Mouse (Mus musculus) kidney, postnatal 25 days (tissue): ENCODE results near the gene Zfp184.
"Not testable (repeated sequence)": the region's sequence is repeated elsewhere in the genome, so short reads cannot be mapped to it uniquely, and the experiment has no call there.

ENCODE experiments used
- DNase-seq, 2 experiments: peaks; one replicate each; pipeline ENCODE4 v3.0.0; 2021; ENCODE audit warnings: mixed read lengths in 2 of 2

Gene Zfp184

GRCm38 (mm10) chr13:21944926-21945740, at the start of gene Zfp184:
Zfp184 (plus strand) TSS chr13:21945094.
- DNase-seq, result peak; percentile 93 to 94

DNA sequence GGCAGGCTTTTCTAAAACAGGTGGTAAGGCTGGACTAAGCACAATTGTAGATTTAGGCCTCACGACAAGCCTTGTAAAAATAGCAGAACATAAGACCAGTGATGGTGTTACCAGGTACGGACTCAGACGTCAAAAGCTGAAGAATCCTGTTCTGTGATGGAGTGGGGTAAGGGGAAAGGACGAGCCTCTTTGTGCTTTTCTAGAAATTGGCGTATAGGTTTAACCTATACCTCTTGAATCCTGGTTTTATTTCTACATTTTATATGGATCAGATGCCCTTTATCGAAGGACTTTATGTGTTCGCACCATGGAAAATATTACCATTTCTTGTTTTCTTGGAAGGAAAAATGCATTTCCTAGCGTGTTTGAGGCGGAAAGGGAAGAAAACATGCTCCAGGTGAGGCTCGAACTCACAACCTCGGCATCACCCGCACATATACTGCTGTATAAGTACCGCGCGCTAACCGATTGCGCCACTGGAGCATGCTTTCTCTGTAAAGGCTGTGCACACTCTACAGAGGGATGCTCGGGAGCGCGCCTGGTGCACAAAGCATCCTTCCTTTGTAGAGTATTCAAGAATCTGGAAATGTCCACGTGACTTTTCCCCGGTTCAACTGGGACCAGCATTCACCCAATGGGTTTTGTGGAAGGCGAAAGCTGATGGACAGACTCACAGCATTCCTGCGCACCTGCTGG, 48.2 kb upstream of the Zfp184 start:
- no peak for DNase-seq

- DNase-seq, result no peak
These were observed 47.7 kb upstream of the Zfp184 start for GRCm38 (mm10) chr13:21897245-21897634.

DNA sequence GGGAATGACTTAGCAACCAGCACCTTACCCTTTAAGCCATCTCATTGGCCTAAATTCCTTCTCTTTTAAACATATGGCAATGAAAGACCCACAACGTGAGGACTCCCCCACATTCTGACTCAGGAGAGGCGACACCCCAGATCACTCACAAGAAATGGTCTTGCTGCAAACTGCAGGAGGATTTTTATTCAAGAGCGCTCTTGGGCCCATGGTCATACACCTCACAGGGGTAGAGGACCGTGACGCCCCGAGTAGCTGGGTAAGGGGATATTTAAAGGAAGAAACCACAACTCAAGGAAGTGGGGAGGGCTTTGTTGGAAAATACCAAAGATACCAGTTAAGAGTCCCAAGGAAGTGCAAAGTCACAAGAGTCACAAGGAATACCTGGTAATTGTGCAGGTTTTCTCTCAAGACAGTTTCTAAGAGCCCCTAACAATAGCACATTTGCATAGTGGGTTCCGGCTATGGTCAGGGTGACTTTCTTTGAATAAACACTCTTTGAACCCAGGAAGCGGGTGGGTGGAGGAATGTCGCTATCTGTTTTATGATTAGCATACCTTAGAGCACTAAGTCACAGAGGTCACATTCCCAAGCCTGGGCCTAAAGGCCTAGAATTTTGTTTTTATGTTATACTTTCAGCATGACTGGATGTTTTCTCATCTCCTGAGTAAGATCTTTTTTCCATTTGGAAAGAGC, 43.9 kb upstream of the Zfp184 start:
- not testable (repeated sequence) for DNase-seq

GRCm38 (mm10) chr13:21903500-21903899, 41.4 kb upstream of the Zfp184 start:
- DNase-seq, result no peak

GRCm38 (mm10) chr13:21904090-21904489, 40.8 kb upstream of the Zfp184 start:
- DNase-seq, result not testable (repeated sequence)

GRCm38 (mm10) chr13:21906301-21906700, 38.6 kb upstream of the Zfp184 start:
- no peak for DNase-seq

GRCm38 (mm10) chr13:21906946-21907806, 37.7 kb upstream of the Zfp184 start:
- no peak for DNase-seq

GRCm38 (mm10) chr13:21907807-21908155, 37.1 kb upstream of the Zfp184 start:
- not testable (repeated sequence) for DNase-seq

- no peak for DNase-seq
These were observed 34.2 kb upstream of the Zfp184 start for GRCm38 (mm10) chr13:21910735-21911134.

DNA sequence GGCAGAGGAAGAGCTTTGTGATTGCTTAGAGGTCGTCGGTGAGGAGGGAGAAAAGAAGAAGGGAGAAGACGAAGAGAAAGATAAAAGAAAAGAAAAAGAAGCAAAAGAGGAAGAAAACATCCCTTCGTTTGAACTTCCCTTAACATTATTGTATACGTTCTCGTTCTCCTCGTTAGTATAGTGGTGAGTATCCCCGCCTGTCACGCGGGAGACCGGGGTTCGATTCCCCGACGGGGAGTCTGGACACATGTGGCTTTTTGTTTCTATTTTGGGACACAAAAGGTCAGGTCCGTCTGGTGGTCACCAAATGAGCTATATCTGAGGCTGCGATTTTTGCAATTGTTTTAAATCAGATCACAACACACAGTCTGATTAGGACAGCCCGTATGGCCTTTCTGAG, 33.7 kb upstream of the Zfp184 start:
- DNase-seq, result no peak

- no peak for DNase-seq
These were observed 31.0 kb upstream of the Zfp184 start for GRCm38 (mm10) chr13:21913854-21914253.

GRCm38 (mm10) chr13:21914599-21914998, 30.3 kb upstream of the Zfp184 start:
- peak; percentile 24 to 36 for DNase-seq

- DNase-seq, result no peak
These were observed 29.4 kb upstream of the Zfp184 start for GRCm38 (mm10) chr13:21915487-21915886.

GRCm38 (mm10) chr13:21916056-21916455, 28.8 kb upstream of the Zfp184 start:
- no peak for DNase-seq

- peak in 1 of 2 experiments; percentile 9 for DNase-seq
These were observed 27.9 kb upstream of the Zfp184 start for GRCm38 (mm10) chr13:21917040-21917439.

DNA sequence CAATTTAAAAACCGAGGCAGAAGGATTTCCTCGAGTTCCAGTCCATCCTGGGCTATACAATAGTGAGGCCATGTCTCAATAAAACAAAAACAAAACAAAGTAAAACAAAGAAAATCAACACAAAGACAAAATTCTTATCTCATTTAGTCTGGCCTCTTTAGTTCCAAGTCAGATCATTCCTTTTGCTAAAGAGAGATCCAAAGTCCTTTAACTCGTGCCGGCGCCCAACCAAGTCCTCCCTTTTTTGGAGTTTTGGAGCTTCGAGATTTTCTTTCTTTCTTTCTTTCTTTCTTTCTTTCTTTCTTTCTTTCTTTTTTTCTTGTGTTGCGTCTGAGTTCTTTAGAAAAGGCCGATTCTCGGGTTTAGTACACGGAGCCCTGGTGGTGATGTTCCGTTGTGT, 27.4 kb upstream of the Zfp184 start:
- DNase-seq, result no peak

DNA sequence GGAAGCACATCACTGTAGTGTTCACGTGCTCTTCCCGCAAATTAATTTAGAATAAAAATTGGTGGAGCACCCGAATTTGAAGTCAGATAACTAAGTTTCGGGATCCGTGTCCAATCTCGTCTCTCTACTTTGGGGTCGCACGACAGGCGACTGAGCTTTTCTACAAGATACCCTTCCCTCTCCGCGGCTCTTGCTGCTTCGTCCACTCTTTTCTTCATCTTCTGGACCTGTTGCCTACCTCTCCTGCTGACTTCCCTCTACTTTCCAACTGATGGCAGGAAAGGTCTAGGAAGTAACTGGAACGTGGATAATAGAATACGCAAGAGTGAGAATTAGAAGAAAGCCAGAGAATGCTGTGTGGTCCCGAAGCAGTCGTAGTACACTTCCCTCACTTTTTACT, 26.9 kb upstream of the Zfp184 start:
- DNase-seq, result no peak

DNA sequence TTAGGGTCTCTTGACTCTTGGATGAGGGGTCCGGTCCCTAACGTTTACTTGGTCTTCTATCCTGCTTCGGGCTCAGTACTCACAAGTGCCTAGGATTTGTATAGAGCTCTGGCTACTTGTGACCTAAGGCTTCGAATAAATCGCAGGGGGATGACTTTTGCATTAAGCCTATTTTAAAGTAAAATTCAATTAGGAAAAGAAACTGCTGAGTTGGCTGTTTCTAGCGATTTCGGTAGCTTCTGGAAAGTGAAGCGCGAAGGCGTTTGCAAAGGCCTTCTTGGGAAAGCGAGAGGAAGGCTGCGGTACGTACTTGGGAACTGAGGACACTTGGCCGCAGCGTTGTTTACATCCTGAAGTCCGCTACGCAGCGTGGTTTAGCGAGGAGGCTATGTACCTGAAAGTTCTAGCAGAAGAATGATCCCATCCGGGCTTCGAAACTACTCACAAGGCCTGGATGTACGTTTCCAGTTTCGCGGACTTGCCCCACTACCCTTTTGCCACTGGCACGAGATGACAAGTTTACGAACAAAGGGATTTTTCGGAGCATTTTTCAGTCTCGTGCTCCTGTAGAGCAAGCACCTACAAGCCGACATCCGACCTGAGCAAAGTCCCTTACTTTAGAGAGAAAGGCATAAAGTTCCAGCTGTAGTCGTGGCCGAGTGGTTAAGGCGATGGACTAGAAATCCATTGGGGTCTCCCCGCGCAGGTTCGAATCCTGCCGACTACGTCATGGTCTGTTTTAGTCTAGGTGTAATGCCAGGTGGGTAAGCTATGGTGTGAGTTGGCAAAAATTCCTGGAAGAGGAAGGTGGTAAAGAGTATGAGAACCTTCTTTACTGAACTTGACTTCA, 26.1 kb upstream of the Zfp184 start:
- DNase-seq, result peak; percentile 48 to 56

GRCm38 (mm10) chr13:21919836-21920431, 25.0 kb upstream of the Zfp184 start:
- no peak for DNase-seq

DNA sequence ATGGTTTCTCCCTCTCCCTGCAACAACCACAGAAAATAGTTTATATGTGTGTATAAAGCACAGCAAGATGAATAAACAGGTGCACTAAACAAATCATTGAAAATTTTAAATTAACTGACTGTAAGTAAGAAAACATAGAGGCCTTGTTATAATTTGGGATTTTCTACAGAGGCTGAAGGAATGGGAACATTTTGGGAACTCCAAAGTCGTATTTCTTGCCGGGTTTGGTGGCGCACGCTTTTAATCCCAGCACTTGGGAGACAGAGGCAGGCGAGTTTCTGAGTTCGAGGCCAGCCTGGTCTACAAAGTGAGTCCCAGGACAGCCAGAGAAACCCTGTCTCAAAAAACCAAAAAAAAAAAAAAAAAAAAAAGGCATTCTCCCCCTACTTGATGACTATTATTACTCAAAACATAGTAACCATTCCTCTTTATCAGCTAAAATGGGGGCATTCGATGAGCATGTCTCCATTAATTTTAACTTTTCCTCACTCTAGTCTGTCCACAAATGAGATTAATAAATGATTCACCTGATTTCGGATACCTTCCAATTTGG, 24.1 kb upstream of the Zfp184 start:
- no peak for DNase-seq
